Mouse (Mus musculus): ENCODE data around the gene Lrrc75b. TPM values are rescaled to one million over a fixed set of nuclear protein-coding genes. Genes with fewer than 3 reads are reported as not detected.

Lrrc75b gene
- 12.3 TPM for polyA plus RNA-seq (2015; fragmentation: Illumina TruSeq; extraction: RNeasy Lipid Tissue Mini Kit (QIAGEN cat#74804); ENCODE audit: low read depth, low replicate concordance)

GRCm38 (mm10) chr10:75559676-75560548 is at the start of gene Lrrc75b:
TSS of gene Lrrc75b (minus strand) at chr10:75560330.

DNA sequence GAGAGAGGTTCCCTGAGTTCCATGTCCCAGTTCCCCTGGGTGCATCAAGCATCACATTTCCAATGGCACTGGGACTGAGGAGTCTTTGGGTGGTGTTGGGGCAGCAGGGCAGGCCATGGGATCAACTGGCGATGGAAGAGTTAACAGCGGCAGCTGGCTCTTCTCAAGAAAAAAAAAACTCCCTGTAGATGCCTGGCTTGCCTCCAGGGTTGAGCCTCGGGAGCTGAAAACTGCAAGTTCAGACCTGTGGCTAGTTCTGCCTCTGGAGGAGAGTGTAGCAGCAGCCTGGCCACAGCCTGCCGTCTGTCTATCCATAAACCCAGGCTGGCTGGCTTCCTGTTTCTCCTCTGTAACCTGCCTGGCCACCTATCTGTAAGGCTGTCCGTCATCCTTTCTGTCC is 29.0 kb upstream of the Lrrc75b start, which contains the start of gene Ggt5:
Ggt5 (plus strand) TSS at position 212 of the 400 bp plus-strand sequence.

DNA sequence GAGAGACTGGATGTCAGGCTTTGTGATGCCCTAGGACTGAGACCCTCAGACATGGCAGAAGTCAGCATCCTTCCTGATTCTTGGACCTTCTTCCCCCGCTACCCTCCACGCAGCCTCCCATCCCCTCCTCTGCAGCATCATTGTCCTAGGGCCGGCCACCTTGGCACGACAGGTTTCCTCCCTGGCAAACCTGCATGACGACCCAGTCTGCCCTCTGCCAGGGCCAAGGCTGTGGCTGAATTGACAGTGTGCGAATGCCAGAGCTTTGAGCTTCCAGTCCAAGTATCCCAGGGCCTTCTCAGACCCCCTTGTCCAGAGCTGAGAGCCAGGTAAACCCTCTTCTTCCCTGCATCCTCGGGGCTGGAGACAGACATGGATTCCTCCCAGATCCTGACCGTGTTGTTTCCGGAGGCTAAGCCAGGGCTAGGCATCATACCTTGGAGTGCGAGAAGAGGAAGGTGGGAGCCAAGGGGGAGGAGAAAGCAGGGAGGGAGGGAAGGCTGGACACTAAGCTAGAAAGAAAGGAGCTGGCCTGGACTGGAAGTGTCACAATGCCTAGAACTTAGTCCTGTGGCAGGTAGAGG is 1.0 kb upstream of the Lrrc75b start, which contains the start of gene Ggt1:
Ggt1 (plus strand) TSS at position 534 of the 584 bp plus-strand sequence.

DNA sequence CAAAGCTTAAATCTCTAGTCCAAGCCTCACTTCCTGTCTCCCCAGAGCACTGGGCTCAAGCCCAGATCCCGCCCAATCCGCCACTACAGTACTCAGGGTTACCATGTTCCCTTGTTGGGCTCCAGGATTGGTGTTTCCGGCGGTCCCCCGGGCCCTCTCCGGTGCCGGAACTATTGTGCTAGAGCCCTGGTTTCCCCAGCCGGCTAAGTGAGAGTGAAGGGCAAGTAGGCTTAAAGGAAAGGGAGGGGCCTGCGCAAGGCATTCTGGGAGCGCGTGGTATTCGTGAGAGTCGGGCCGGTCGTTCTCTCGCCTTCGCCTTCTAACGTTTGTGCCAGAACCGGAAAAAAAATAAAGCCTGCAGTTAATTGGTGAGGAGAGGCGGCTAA is 42.4 kb downstream of the Lrrc75b start, which contains the start of gene Gucd1:
Gucd1 (minus strand) TSS at position 215 of the 386 bp plus-strand sequence.

DNA sequence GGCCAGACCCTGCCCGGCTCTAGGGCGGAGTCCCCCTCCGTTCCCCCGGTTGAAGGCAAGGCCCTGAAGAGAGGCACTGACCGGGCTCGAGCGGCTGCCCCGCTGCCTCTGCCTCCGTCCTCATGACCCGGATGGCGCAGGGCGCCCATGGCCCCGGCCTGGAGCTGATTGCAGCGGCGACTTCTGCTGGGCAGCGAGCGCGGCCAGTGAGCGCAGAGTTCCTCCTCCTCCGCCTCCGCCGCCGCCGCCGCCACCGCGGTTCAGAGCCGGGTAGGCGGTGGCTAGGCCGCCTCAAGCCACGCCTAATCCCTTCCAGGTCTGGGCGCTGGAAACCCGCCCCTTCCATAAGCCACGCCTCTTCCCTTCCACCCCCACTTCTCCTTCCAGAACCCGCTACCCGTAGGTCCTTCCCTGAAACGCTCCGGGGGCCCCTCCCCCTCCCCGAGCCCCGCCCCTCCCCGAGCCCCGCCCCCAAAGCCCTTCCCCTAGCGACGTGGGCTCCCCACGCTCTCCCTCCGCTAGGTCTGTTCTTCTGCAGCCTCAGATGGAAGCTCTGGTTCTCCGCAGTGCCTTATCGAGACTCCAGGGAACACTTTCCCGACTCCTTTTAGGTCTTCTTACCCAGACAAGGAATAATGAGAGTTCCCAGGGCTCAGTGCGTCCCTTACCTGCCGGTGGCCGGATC is 42.9 kb downstream of the Lrrc75b start, which contains the start of gene Snrpd3:
Snrpd3 (plus strand) TSS at position 479 of the 685 bp plus-strand sequence.

Other genes starting within 250 kb of the Lrrc75b start
- 56.3 TPM for gene Adora2a, start 243.5 kb downstream of the Lrrc75b start, polyA plus RNA-seq (2015; fragmentation: Illumina TruSeq; extraction: RNeasy Lipid Tissue Mini Kit (QIAGEN cat#74804); ENCODE audit: low read depth, low replicate concordance)
- gene Upb1, start 159.2 kb downstream of the Lrrc75b start, polyA plus RNA-seq (2015; fragmentation: Illumina TruSeq; extraction: RNeasy Lipid Tissue Mini Kit (QIAGEN cat#74804); ENCODE audit: low read depth, low replicate concordance) = 0.59 TPM
- 88.6 TPM for gene Snrpd3, start 42.8 kb downstream of the Lrrc75b start, polyA plus RNA-seq (2015; fragmentation: Illumina TruSeq; extraction: RNeasy Lipid Tissue Mini Kit (QIAGEN cat#74804); ENCODE audit: low read depth, low replicate concordance)
- gene Gucd1, start 42.4 kb downstream of the Lrrc75b start, polyA plus RNA-seq (2015; fragmentation: Illumina TruSeq; extraction: RNeasy Lipid Tissue Mini Kit (QIAGEN cat#74804); ENCODE audit: low read depth, low replicate concordance) = 20.7 TPM
- 4.5 TPM for gene Ggt1, start 1.3 kb upstream of the Lrrc75b start, polyA plus RNA-seq (2015; fragmentation: Illumina TruSeq; extraction: RNeasy Lipid Tissue Mini Kit (QIAGEN cat#74804); ENCODE audit: low read depth, low replicate concordance)
- 2.2 TPM for gene Ggt5, start 29.0 kb upstream of the Lrrc75b start, polyA plus RNA-seq (2015; fragmentation: Illumina TruSeq; extraction: RNeasy Lipid Tissue Mini Kit (QIAGEN cat#74804); ENCODE audit: low read depth, low replicate concordance)
- 7.7 TPM for gene Susd2, start 83.7 kb upstream of the Lrrc75b start, polyA plus RNA-seq (2015; fragmentation: Illumina TruSeq; extraction: RNeasy Lipid Tissue Mini Kit (QIAGEN cat#74804); ENCODE audit: low read depth, low replicate concordance)
- gene Cabin1, start 204.0 kb upstream of the Lrrc75b start, polyA plus RNA-seq (2015; fragmentation: Illumina TruSeq; extraction: RNeasy Lipid Tissue Mini Kit (QIAGEN cat#74804); ENCODE audit: low read depth, low replicate concordance) = 29.4 TPM
- 156 TPM for gene Ddt, start 213.1 kb upstream of the Lrrc75b start, polyA plus RNA-seq (2015; fragmentation: Illumina TruSeq; extraction: RNeasy Lipid Tissue Mini Kit (QIAGEN cat#74804); ENCODE audit: low read depth, low replicate concordance)
- not detected for gene Gm20441, start 220.6 kb upstream of the Lrrc75b start, polyA plus RNA-seq (2015; fragmentation: Illumina TruSeq; extraction: RNeasy Lipid Tissue Mini Kit (QIAGEN cat#74804); ENCODE audit: low read depth, low replicate concordance)
- 5.8 TPM for gene Gstt3, start 221.1 kb upstream of the Lrrc75b start, polyA plus RNA-seq (2015; fragmentation: Illumina TruSeq; extraction: RNeasy Lipid Tissue Mini Kit (QIAGEN cat#74804); ENCODE audit: low read depth, low replicate concordance)
- 28.5 TPM for gene Gstt1, start 238.3 kb upstream of the Lrrc75b start, polyA plus RNA-seq (2015; fragmentation: Illumina TruSeq; extraction: RNeasy Lipid Tissue Mini Kit (QIAGEN cat#74804); ENCODE audit: low read depth, low replicate concordance)

All from brain, adult 10 weeks (tissue).